Mouse (Mus musculus) granulocyte monocyte progenitor cell, adult 5-6 weeks (primary cell): ENCODE results near the gene Snrpa1. TPM values are rescaled to one million over a fixed set of nuclear protein-coding genes. Genes with fewer than 3 reads are reported as not detected.

Source experiments
- ATAC-seq: replicated peaks from 2 replicates; pipeline ENCODE4 v1.8.0; 2016; ENCODE audit warnings: mild to moderate bottlenecking, moderate TSS enrichment, inconsistent platforms; ENCODE audit not compliant: poor library complexity, severe bottlenecking
- total RNA-seq, 2 experiments: library from RNA; stranded (forward) in 1 of 2; stranded (reverse) in 1 of 2; fragments of 200-712, 200-1000 nt in 1 of 2; fragments of >200 nt in 1 of 2; fragmentation: Nextera tagmentation in 1 of 2; gene quantifications; 2 replicates each; pipeline ENCODE4 v1.2.3; 2014 to 2017

Gene Snrpa1
- total RNA-seq, 2 experiments from 2014 or later = 142 to 144 TPM

DNA sequence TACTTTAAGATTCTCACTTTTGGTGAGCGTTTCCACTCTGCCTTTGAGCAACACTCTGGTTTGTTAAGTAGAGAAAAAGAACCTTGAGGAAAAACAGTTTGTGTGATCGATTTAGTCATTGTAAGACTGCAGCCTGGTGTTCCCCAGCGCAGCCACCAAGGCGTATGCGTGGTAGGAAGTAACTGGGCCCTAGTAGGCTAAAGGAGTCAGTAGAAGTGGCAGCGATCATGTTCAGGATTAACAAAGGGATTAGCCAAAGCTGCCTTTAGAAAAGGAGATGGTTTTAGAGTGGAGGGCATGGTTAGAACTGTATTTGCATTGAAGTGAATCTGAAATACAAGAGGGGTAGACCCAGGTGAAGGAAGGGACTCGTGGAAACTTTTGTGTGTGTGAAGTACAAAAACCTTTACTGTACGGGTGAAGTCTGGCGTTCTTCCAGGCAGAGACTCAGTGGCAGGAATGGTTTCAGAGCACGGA lies 51.9 kb downstream of the Snrpa1 start:
- ATAC-seq = no peak

DNA sequence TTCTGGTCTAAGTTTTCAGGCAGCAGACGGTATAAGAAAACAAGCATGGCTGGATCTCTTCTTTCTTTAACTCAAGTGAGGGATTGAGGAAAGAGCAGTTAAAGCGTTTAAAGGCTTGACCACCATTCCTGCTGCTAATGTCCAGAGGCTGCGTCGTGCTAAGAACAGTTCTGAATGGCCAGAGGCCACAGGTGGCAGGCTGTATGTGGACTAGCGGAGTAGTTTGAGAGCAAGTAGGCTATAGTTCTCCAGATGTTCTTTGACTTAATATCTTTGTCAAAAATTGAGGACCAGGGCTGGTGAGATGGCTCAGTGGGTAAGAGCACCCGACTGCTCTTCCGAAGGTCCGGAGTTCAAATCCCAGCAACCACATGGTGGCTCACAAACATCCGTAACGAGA lies 52.4 kb downstream of the Snrpa1 start:
- ATAC-seq = no peak

DNA sequence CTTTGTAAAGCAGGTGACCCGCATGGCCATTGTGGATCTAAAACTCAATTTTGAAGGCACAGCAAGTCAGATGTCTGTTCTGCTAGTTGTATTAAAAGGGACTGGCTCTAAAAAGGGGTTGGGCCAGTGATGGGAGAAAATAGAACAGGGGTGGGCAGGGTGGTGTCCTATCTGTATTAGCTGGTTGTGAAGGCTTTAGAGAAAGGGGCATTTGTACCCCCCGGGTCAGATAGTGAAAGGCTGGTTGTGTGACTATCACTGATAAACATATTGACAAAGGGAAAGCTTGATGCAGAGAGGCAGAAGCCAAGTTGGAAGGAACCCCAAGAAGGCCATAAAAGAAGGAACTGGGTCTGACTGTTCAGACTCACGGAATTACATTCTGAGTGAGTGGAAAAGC lies 54.8 kb downstream of the Snrpa1 start:
- ATAC-seq = no peak

DNA sequence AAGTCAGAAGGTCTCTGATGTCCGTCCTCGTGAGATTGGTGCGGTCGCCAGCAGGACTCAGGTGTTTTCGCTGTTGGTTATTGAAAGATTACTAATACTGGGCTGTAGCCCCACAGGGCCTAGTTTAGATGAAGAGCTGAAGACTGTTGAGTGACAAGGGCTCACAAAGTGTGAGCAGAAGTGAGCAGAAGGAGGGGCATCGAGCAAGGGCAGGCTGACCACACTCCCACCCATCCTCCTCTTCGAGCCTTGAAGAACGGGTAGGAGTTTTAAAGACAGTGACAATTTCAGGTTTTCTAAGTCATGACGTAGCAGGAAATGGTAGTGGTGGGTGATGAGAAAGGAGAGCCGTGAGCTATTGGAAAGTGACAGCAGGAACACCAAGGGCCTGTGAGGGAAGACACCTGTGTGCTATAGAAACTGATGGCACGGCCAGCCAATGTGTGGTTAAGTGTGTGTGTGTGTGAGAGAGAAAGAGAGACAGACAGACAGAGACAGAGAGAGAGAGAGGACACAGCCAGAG lies 57.1 kb downstream of the Snrpa1 start:
- ATAC-seq = peak; percentile 40

DNA sequence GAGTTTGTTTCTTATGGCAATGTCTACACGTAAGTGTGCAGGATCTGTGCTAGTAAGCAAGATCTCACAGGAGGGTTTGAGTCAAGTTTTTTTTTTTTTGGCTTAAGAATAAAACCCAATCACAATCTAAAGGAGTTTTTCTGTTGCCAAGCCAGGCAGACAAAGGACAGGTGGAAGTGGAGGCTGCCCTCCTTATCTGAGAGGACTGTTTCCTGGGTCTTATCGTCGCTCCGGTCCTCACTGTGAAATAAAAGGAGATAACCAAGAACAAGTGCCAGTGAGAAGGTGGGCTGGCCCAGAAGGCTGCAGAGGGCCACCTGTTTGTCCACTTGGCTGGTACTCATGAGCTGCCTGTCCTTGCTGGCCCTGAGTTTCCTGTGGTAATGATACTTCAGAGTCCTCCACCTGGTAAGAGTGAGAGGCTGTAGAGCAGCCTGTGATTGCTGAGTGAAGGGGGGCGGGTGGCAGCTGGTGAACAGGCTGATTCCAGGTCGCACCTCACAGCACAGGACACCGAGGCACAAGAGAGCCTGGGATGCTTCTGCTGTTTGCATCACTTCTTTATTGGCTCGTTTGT lies 58.2 kb downstream of the Snrpa1 start:
- no peak for ATAC-seq

DNA sequence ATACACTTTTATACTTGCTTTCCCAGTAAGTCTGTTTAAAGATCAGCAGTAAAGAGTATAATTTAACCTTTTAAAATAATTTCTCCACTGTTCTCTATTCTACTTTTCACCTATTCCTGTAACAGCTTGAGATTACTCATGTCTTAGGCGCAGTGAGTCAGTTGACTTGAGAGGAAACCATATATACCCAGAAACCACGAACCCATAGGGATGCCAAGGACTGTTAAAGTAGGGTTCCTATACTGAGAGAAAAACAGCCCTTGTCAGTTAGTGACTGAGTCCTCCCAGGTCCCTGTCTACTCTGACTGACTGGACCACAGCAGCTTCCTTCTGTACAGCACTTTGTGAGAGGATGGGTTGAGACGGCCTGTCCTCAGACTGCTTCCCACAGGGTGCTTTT lies 59.2 kb downstream of the Snrpa1 start:
- peak; percentile 19 for ATAC-seq

DNA sequence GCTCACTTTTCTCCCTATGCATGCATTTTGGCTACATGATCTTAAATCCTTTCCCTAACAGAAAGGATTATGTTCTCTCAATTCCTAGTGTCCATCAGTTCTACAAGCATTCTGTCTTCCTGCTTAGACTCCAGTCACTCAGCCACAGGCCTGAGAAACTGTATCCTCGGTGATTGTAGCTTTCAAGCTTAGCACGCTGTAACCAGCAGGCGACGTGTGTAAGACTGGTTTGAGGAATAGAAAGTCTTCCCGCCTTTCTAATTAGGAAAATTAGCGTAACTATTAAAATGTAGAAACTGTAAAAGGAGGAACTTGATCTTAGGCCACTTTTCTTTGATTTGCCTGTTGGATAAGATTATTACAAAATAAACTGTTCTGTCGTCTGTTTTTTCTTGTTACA lies 60.0 kb downstream of the Snrpa1 start:
- peak; percentile 62 for ATAC-seq

DNA sequence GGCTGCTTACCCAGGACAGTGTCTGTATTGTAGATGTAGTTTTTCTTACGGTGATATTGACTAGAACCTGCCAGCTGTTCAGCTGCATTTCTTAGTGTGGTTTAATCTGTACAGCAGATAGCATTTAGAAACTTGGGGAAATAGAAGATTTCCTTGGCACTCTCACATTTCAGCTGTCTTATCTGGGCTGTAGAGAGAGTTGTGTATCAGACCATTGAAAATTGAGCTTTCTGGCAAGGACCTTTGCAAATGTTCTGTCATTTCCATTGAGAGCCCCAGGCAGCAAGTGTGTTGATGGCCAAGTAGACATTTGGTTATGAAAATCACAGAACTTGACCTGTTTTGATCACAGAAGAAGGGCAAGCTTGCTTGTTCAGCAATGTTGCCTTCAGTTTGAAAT lies 61.3 kb downstream of the Snrpa1 start:
- no peak for ATAC-seq

DNA sequence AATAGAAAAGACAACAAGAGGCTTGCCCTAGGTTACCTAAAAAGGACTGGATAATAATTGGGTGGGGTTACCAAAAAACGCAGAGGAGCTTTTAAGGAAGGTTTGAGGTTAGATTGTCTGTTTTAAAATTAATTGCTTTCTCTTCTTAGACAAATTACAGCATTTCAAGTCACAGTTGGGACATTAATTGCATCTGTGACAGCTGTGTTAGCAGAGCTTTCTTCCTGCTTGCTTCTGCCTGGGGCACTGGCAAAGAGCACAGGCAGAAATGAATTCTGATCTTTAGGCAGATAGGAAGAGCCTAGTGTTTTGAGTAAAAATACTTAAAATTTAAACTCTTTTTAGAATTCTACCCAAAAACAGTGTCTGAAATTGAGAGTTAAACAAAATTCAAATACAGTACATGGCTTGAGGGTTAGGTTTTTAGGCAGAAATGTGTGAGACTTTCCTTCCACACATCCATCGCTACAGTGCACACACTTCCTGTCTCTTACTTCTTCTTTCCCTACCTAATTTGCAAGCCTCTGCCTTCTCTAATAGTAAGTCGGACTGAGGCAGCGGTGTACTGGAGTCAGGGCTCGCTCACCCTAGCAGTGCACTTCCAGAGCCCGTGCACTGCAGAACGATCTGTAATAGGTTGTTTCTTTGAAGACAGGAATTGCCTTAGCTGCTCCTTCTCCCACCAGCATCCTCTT lies 62.0 kb downstream of the Snrpa1 start:
- peak; percentile 48 for ATAC-seq

Other genes starting within 250 kb of the Snrpa1 start
- gene Pcsk6, start 197.3 kb upstream of the Snrpa1 start, total RNA-seq (2014; fragmentation: Nextera tagmentation) = not detected in 2 replicates
- gene Pcsk6, start 197.3 kb upstream of the Snrpa1 start, total RNA-seq (2017) = not detected in 2 replicates
- not detected in 2 replicates for gene Gm45213, start 15.4 kb upstream of the Snrpa1 start, total RNA-seq (2014; fragmentation: Nextera tagmentation)
- not detected in 2 replicates for gene Gm45213, start 15.4 kb upstream of the Snrpa1 start, total RNA-seq (2017)
- gene Selenos, start 20.6 kb downstream of the Snrpa1 start, total RNA-seq (2014; fragmentation: Nextera tagmentation) = 113 and 129 TPM in 2 replicates
- 155 and 185 TPM in 2 replicates for gene Selenos, start 20.6 kb downstream of the Snrpa1 start, total RNA-seq (2017)
- gene Chsy1, start 50.5 kb downstream of the Snrpa1 start, total RNA-seq (2014; fragmentation: Nextera tagmentation) = 41.8 and 47.6 TPM in 2 replicates
- gene Chsy1, start 50.5 kb downstream of the Snrpa1 start, total RNA-seq (2017) = 69.2 and 79.4 TPM in 2 replicates